22 mouse cellular contexts compared by ENCODE assay signal in the genomic region with DNA sequence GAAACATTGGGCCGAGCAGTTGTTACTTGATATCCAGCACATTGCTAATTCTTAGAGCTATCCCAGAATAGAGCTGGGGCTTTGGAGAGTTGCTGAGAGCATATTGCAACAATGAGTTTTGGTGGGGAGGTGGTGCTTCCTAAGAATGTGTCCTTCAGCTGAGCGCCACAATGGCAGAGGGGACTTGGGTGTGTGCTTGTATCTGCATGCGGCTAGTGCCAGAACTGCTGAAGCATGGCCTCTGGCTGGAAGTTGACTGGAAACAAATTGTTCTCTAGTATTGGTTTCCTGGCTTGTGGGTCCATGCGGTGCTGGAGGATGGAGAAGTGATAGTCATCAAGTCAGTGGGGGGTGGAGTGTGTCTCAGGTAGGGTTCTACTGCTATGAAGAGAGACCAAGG. TPM values are rescaled to one million over a fixed set of nuclear protein-coding genes. Genes with fewer than 3 reads are reported as not detected.
"Had no signal": no experiment of that assay in that cellular context is flagged by ENCODE, and none has a peak within 500 bp of the region (broad histone marks: within the 10 kb centered on the region; RNA-seq: fewer than 3 reads in every experiment).

No protein-coding gene starts in this region.

- H3K9me3 ChIP-seq: kidney, embryonic 15.5 days; limb, embryonic 12.5 days; limb, embryonic 15.5 days; megakaryocyte, embryonic 14.5 days; neural tube, embryonic 12.5 days; neural tube, embryonic 15.5 days; stomach, embryonic 15.5 days had no signal

- H3K4me1 ChIP-seq: kidney, embryonic 15.5 days; limb, embryonic 12.5 days; limb, embryonic 15.5 days; neural tube, embryonic 12.5 days; neural tube, embryonic 15.5 days; stomach, embryonic 15.5 days had no signal

- H3K36me3 ChIP-seq: kidney, embryonic 15.5 days; limb, embryonic 12.5 days; limb, embryonic 15.5 days; neural tube, embryonic 12.5 days; neural tube, embryonic 15.5 days; stomach, embryonic 15.5 days had no signal

- H3K9ac ChIP-seq: kidney, embryonic 15.5 days; limb, embryonic 12.5 days; limb, embryonic 15.5 days; liver, embryonic 14.5 days; liver, postnatal 0 days; lung, embryonic 14.5 days; neural tube, embryonic 12.5 days; neural tube, embryonic 15.5 days; stomach, embryonic 15.5 days had no signal

- DNase-seq: kidney, adult 8-10 months; kidney, postnatal 10 days; kidney, postnatal 36 days; left cerebral cortex, postnatal 4 days; liver, postnatal 0 days; lung, embryonic 14.5 days; midbrain, embryonic 14.5 days; spleen, adult 18-20 months; thymus, postnatal 25 days had no signal

- H3K27ac ChIP-seq: kidney, embryonic 15.5 days; limb, embryonic 12.5 days; limb, embryonic 15.5 days; liver, embryonic 14.5 days; neural tube, embryonic 12.5 days; neural tube, embryonic 15.5 days; stomach, embryonic 15.5 days had no signal

- H3K4me3 ChIP-seq: kidney, embryonic 15.5 days; limb, embryonic 12.5 days; limb, embryonic 15.5 days; megakaryocyte, embryonic 14.5 days; neural tube, embryonic 12.5 days; neural tube, embryonic 15.5 days; stomach, embryonic 15.5 days had no signal

- H3K27me3 ChIP-seq: kidney, embryonic 15.5 days; limb, embryonic 12.5 days; limb, embryonic 15.5 days; megakaryocyte, embryonic 14.5 days; neural tube, embryonic 12.5 days; neural tube, embryonic 15.5 days; stomach, embryonic 15.5 days had no signal

RNA-seq across cellular contexts. Expression of gene 1700016H13Rik, which starts 49.5 kb away (rescaled TPM):
- total RNA-seq: layer of hippocampus, adult 18-20 months; layer of hippocampus, postnatal 14 days; left cerebral cortex, adult 8-10 months; left cerebral cortex, postnatal 14 days; midbrain, postnatal 0 days had no signal
- polyA plus RNA-seq: kidney, embryonic 15.5 days; liver, embryonic 14.5 days; liver, postnatal 0 days had no signal
